Mouse (Mus musculus): ENCODE data around the gene Dnajc3.

The Dnajc3 gene

GRCm38 (mm10) chr14:118937533-118938492, at the start of gene Dnajc3:
Gene Dnajc3 (plus strand): TSS chr14:118937976.
- DNase-seq (ENCODE audit: low spot score in 2 of 2) = peak; percentile 100

- peak; percentile 20 to 38 for DNase-seq (ENCODE audit: low spot score in 2 of 2)
These were observed 47.7 kb upstream of the Dnajc3 start for GRCm38 (mm10) chr14:118890101-118890500.

GRCm38 (mm10) chr14:118895228-118895627, 42.5 kb upstream of the Dnajc3 start:
- no peak for DNase-seq (ENCODE audit: low spot score in 2 of 2)

- no peak for DNase-seq (ENCODE audit: low spot score in 2 of 2)
These were observed 42.1 kb upstream of the Dnajc3 start for GRCm38 (mm10) chr14:118895655-118896054.

GRCm38 (mm10) chr14:118899940-118900339, 37.8 kb upstream of the Dnajc3 start:
- DNase-seq (ENCODE audit: low spot score in 2 of 2) = no peak

GRCm38 (mm10) chr14:118900911-118901310, 36.9 kb upstream of the Dnajc3 start:
- DNase-seq (ENCODE audit: low spot score in 2 of 2) = no peak

GRCm38 (mm10) chr14:118903397-118903796, 34.4 kb upstream of the Dnajc3 start:
- DNase-seq (ENCODE audit: low spot score in 2 of 2) = no peak

- DNase-seq (ENCODE audit: low spot score in 2 of 2) = no peak
These were observed 33.8 kb upstream of the Dnajc3 start for GRCm38 (mm10) chr14:118903867-118904562.

GRCm38 (mm10) chr14:118907592-118907991, 30.2 kb upstream of the Dnajc3 start:
- DNase-seq (ENCODE audit: low spot score in 2 of 2) = no peak

- no peak for DNase-seq (ENCODE audit: low spot score in 2 of 2)
These were observed 27.9 kb upstream of the Dnajc3 start for GRCm38 (mm10) chr14:118909872-118910271.

GRCm38 (mm10) chr14:118910332-118911222, 27.2 kb upstream of the Dnajc3 start:
- DNase-seq (ENCODE audit: low spot score in 2 of 2) = peak; percentile 39 to 70

GRCm38 (mm10) chr14:118911521-118911920, 26.3 kb upstream of the Dnajc3 start:
- DNase-seq (ENCODE audit: low spot score in 2 of 2) = no peak

- DNase-seq (ENCODE audit: low spot score in 2 of 2) = no peak
These were observed 24.1 kb upstream of the Dnajc3 start for GRCm38 (mm10) chr14:118913651-118914050.

GRCm38 (mm10) chr14:118919025-118919424, 18.8 kb upstream of the Dnajc3 start:
- no peak for DNase-seq (ENCODE audit: low spot score in 2 of 2)

- DNase-seq (ENCODE audit: low spot score in 2 of 2) = no peak
These were observed 17.1 kb upstream of the Dnajc3 start for GRCm38 (mm10) chr14:118920654-118921053.

GRCm38 (mm10) chr14:118922251-118922650, 15.5 kb upstream of the Dnajc3 start:
- peak in 1 of 2 experiments; percentile 28 for DNase-seq (ENCODE audit: low spot score in 2 of 2)

GRCm38 (mm10) chr14:118922667-118923184, 15.1 kb upstream of the Dnajc3 start:
- no peak for DNase-seq (ENCODE audit: low spot score in 2 of 2)

GRCm38 (mm10) chr14:118924673-118925615, 12.8 kb upstream of the Dnajc3 start, which contains the start of gene Dzip1:
Gene Dzip1 (minus strand): TSS chr14:118925460.
- peak; percentile 78 to 82 for DNase-seq (ENCODE audit: low spot score in 2 of 2)

- no peak for DNase-seq (ENCODE audit: low spot score in 2 of 2)
These were observed 9.2 kb upstream of the Dnajc3 start for GRCm38 (mm10) chr14:118928565-118928964.

- DNase-seq (ENCODE audit: low spot score in 2 of 2) = no peak
These were observed 8.0 kb upstream of the Dnajc3 start for GRCm38 (mm10) chr14:118929779-118930178.

All from frontal cortex, postnatal 10 days (tissue).